ENCODE assay signal across 12 mouse cellular contexts in the genomic region with DNA sequence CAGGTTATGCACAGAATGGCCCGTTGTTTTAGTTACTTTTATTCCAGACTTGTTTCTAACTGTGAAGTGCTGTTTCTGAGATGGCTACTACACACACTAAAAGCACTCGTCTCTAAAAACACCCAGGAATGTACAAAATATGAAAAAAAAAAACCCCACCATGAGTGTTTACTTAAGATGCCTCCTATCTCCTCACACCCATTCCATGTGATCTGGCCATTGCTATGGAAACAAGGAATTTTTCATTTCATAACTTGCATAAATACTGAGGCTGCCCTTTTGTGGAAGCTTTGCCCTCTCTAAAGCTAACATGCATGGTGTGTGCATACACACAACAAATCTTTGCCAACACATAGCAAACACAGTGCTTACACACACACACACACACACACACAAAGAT.
"Had no signal": no experiment of that assay in that cellular context is flagged by ENCODE, and none has a peak within 500 bp of the region (broad histone marks: within the 10 kb centered on the region; RNA-seq: fewer than 3 reads in every experiment).

No protein-coding gene starts in this region.

- H3K9me3 ChIP-seq: limb, embryonic 13.5 days; midbrain, embryonic 13.5 days; stomach, embryonic 15.5 days had no signal

- H3K27ac ChIP-seq: kidney, postnatal 0 days; limb, embryonic 13.5 days; midbrain, embryonic 13.5 days; stomach, embryonic 15.5 days had no signal

- H3K4me1 ChIP-seq: stomach, embryonic 15.5 days had no signal

- H3K4me3 ChIP-seq: layer of hippocampus, adult 2 months; limb, embryonic 13.5 days; midbrain, embryonic 13.5 days; stomach, embryonic 15.5 days had no signal

- H3K9ac ChIP-seq: limb, embryonic 13.5 days; midbrain, embryonic 13.5 days; stomach, embryonic 15.5 days had no signal

- H3K4me2 ChIP-seq: limb, embryonic 13.5 days; liver, embryonic 11.5 days; midbrain, embryonic 13.5 days; stomach, embryonic 15.5 days had no signal

- DNase-seq: kidney, adult 11 months; kidney, adult 9 months; kidney, postnatal 36 days; left cerebral cortex, postnatal 4 days; right cerebral cortex, postnatal 14 days; thymus, postnatal 36 days had no signal

- H3K36me3 ChIP-seq: limb, embryonic 13.5 days; midbrain, embryonic 13.5 days; stomach, embryonic 15.5 days had no signal

- H3K27me3 ChIP-seq: midbrain, embryonic 13.5 days; stomach, embryonic 15.5 days had no signal

- ATAC-seq: midbrain, embryonic 13.5 days had no signal
